ENCODE assay signal across 25 mouse cellular contexts in genomic region chrX:51443366-51443765, GRCm38 (mm10).
DNase-seq lines count a peak whose midpoint lies in the region; ATAC-seq and TF ChIP-seq lines count a peak whose summit lies in the region.
"Had no signal": no experiment of that assay in that cellular context is flagged by ENCODE, and none has a peak within 500 bp of the region (broad histone marks: within the 10 kb centered on the region; RNA-seq: fewer than 3 reads in every experiment).

No protein-coding gene starts in this region.

- no peaks in the 10 kb centered on the region for H3K9me3 ChIP-seq in forebrain, embryonic 14.5 days (replicated peaks; ENCODE audit: control insufficient read depth, low read length)
- no peaks in the 10 kb centered on the region for H3K9me3 ChIP-seq in forebrain, embryonic 11.5 days (ENCODE audit: control insufficient read depth, low read length)
- no peaks in the 10 kb centered on the region for H3K9me3 ChIP-seq in liver, embryonic 12.5 days (replicated peaks)
- H3K9me3 ChIP-seq: embryonic facial prominence, embryonic 13.5 days; embryonic facial prominence, embryonic 15.5 days; forebrain, embryonic 12.5 days; forebrain, embryonic 15.5 days; G1E had no signal

- DNase-seq in forebrain, embryonic 14.5 days (ENCODE audit: low spot score), result peak; percentile 23
- DNase-seq in forebrain, embryonic 11.5 days (ENCODE audit: low spot score), result no peak
- peak; percentile 47 for DNase-seq in Muller cell, postnatal 12 days (ENCODE audit: inconsistent ontology term)
- DNase-seq in brain, embryonic 14.5 days (ENCODE audit: low read depth), result peak; percentile 59
- peak; percentile 55 for DNase-seq in retina, postnatal 1 day
- no peak for DNase-seq in frontal cortex, adult 2 months (ENCODE audit: extremely low spot score in 1 of 2, low spot score in 1 of 2)
- DNase-seq: adrenal gland, adult 2 months; adrenal gland, postnatal 10 days; adrenal gland, postnatal 25 days; B cell, adult 2 months; cerebellum, adult 11 months; cerebellum, adult 18-20 months; cerebellum, adult 9-10 months; cerebellum, postnatal 10 days; cerebellum, postnatal 25 days; embryo, embryonic 11 days had no signal

- H3K4me3 ChIP-seq in forebrain, embryonic 14.5 days (ENCODE audit: low read depth, low read length), result no peak overlapping the region
- no peak overlapping the region for H3K4me3 ChIP-seq in forebrain, embryonic 11.5 days (ENCODE audit: low read depth, low read length)
- H3K4me3 ChIP-seq in liver, embryonic 12.5 days, result no peak overlapping the region
- H3K4me3 ChIP-seq: embryonic facial prominence, embryonic 13.5 days; embryonic facial prominence, embryonic 15.5 days; erythroblast, embryonic 14.5 days; forebrain, embryonic 12.5 days; forebrain, embryonic 15.5 days had no signal

- H3K9ac ChIP-seq in forebrain, embryonic 14.5 days (ENCODE audit: low read length), result no peak overlapping the region
- no peak overlapping the region for H3K9ac ChIP-seq in forebrain, embryonic 11.5 days (ENCODE audit: low read length)
- H3K9ac ChIP-seq in liver, embryonic 12.5 days, result no peak overlapping the region
- H3K9ac ChIP-seq: embryonic facial prominence, embryonic 13.5 days; embryonic facial prominence, embryonic 15.5 days; forebrain, embryonic 12.5 days; forebrain, embryonic 15.5 days had no signal

- ATAC-seq in forebrain, embryonic 14.5 days, result no peak
- ATAC-seq in forebrain, embryonic 11.5 days (replicated peaks; ENCODE audit: low FRiP score), result no peak
- ATAC-seq in liver, embryonic 12.5 days, result no peak
- ATAC-seq: CD4-positive, CD25-positive, alpha-beta regulatory T cell, adult 4 months; forebrain, embryonic 15.5 days had no signal

- H3K27me3 ChIP-seq in forebrain, embryonic 14.5 days (replicated peaks; ENCODE audit: control insufficient read depth, insufficient read depth, low read length), result no peaks in the 10 kb centered on the region
- H3K27me3 ChIP-seq in forebrain, embryonic 11.5 days (ENCODE audit: control insufficient read depth, insufficient read depth, low read length), result no peaks in the 10 kb centered on the region
- H3K27me3 ChIP-seq in liver, embryonic 12.5 days (replicated peaks), result no peaks in the 10 kb centered on the region
- H3K27me3 ChIP-seq: CH12.LX; embryonic facial prominence, embryonic 13.5 days; embryonic facial prominence, embryonic 15.5 days; forebrain, embryonic 12.5 days; forebrain, embryonic 15.5 days had no signal

- TF ChIP-seq POLR2A in brain, embryonic 14.5 days (IDR thresholded peaks at IDR 0.05; ENCODE audit: borderline replicate concordance, extremely low read depth, insufficient read depth, insufficient read length, poor library complexity, severe bottlenecking), result no peak

- no peak for TF ChIP-seq CTCF in brain, embryonic 14.5 days (IDR thresholded peaks at IDR 0.05; ENCODE audit: borderline replicate concordance, extremely low read depth, insufficient read depth, insufficient read length)

- no peak overlapping the region for H3K27ac ChIP-seq in forebrain, embryonic 14.5 days (ENCODE audit: low read depth, low read length)
- no peak overlapping the region for H3K27ac ChIP-seq in forebrain, embryonic 11.5 days (ENCODE audit: low read depth, low read length)
- no peak overlapping the region for H3K27ac ChIP-seq in liver, embryonic 12.5 days
- H3K27ac ChIP-seq: embryonic facial prominence, embryonic 13.5 days; embryonic facial prominence, embryonic 15.5 days; forebrain, embryonic 12.5 days; forebrain, embryonic 15.5 days had no signal

- H3K4me1 ChIP-seq in forebrain, embryonic 14.5 days (ENCODE audit: control insufficient read depth, insufficient read depth, low read length), result no peaks in the 10 kb centered on the region
- no peaks in the 10 kb centered on the region for H3K4me1 ChIP-seq in forebrain, embryonic 11.5 days (replicated peaks; ENCODE audit: control insufficient read depth, insufficient read depth, low read length)
- no peaks in the 10 kb centered on the region for H3K4me1 ChIP-seq in liver, embryonic 12.5 days
- H3K4me1 ChIP-seq: embryonic facial prominence, embryonic 13.5 days; embryonic facial prominence, embryonic 15.5 days; forebrain, embryonic 12.5 days had no signal

- WGBS in forebrain, embryonic 14.5 days, result 47% methylated on average over 4 of the region's 4 CpGs
- WGBS in forebrain, embryonic 11.5 days, result 70% methylated on average over 4 of the region's 4 CpGs
- WGBS in liver, embryonic 12.5 days (ENCODE audit: insufficient replicate concordance), result 50% methylated on average over 4 of the region's 4 CpGs

- no peak overlapping the region for H3K4me2 ChIP-seq in forebrain, embryonic 14.5 days (ENCODE audit: low read length)
- H3K4me2 ChIP-seq in forebrain, embryonic 11.5 days (ENCODE audit: low read depth, low read length, severe bottlenecking), result no peak overlapping the region
- no peak overlapping the region for H3K4me2 ChIP-seq in liver, embryonic 12.5 days
- H3K4me2 ChIP-seq: embryonic facial prominence, embryonic 13.5 days; embryonic facial prominence, embryonic 15.5 days; forebrain, embryonic 12.5 days; forebrain, embryonic 15.5 days had no signal

- no peaks in the 10 kb centered on the region for H3K36me3 ChIP-seq in forebrain, embryonic 14.5 days (ENCODE audit: control insufficient read depth, insufficient read depth, low read length)
- no peaks in the 10 kb centered on the region for H3K36me3 ChIP-seq in forebrain, embryonic 11.5 days (ENCODE audit: control insufficient read depth, insufficient read depth, low read length)
- H3K36me3 ChIP-seq in liver, embryonic 12.5 days, result no peaks in the 10 kb centered on the region
- H3K36me3 ChIP-seq: embryonic facial prominence, embryonic 13.5 days; embryonic facial prominence, embryonic 15.5 days; forebrain, embryonic 12.5 days; forebrain, embryonic 15.5 days; G1E had no signal

Comparison
In these comparisons a context has a peak if more than half of its experiments do, and no peak if none do; other contexts are left out.
1. DNase-seq: peak in forebrain, embryonic 14.5 days (single experiment), Muller cell, postnatal 12 days (single experiment), brain, embryonic 14.5 days (single experiment) and retina, postnatal 1 day (single experiment); none in forebrain, embryonic 11.5 days (single experiment) and frontal cortex, adult 2 months (0 of 2).